Mouse (Mus musculus): ENCODE measurements at regions not wholly inside any gene's neighbourhood (a gene's known extent, or its start where the extent isn't known, plus 50 kb on each side); places are given as distances from the start of the nearest gene placed in this dataset.

DNA sequence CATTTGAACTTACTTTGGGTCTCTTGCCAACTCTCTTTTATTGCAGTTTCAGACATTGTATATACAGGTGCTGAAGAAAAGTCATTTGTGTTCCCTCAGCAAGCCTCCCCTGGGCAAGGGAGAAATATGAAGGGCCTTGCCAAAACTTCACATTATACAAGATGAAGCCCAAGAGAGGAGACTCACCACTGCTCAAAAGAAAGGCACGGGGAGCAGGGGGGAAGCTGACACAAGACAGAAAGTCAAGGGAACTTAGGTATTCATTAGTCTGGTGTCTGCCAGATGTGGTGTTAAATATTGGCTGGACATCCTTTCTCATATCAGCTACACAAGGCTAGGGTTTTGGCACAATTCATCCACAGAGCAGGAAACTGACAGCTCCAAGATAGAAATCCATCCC lies 272.0 kb downstream of the Sorl1 start:
- no peak for TF ChIP-seq CTCF (IDR thresholded peaks at IDR 0.05; ENCODE audit: control insufficient read depth, insufficient read depth, low read length)
- no peak for TF ChIP-seq POLR2A (IDR thresholded peaks at IDR 0.05; ENCODE audit: borderline replicate concordance, control insufficient read depth, low read depth, low read length)
